Mouse (Mus musculus): ENCODE measurements around the gene Spryd4.

DNA sequence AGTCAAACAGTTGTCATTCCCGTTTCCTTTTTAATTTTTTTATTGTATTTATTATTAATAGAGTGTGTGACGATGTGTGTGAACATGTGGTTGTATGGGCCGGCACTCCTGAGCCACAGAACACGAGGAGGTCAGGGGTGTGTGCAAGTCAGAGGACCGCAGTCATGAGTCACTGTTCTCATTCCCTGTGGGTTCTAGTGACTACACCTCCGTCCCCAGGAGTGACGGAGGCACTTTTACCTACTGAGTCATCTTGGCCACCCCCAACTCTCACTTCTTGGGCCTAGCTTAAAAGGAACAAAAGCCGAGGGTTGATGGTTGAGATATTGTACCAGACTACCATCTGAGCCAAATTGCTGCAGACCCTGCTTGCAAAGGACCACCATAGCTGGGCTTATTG lies 44.7 kb upstream of the Spryd4 start:
- TF ChIP-seq KAT2A (conservative IDR thresholded peaks at IDR 0.05; ENCODE audit: low read depth, low read length): no peak
- TF ChIP-seq POLR2A (IDR thresholded peaks at IDR 0.05; ENCODE audit: control insufficient read depth in 1 of 2, insufficient read depth in 1 of 2, low read depth in 1 of 2, low read length in 2 of 2, poor library complexity in 1 of 2): no peak
- TF ChIP-seq CTCF (IDR thresholded peaks at IDR 0.05 in 2 of 3, conservative IDR thresholded peaks at IDR 0.05 in 1 of 3; ENCODE audit: control insufficient read depth in 1 of 3, insufficient read depth in 1 of 3, low read depth in 2 of 3, low read length in 3 of 3, poor library complexity in 1 of 3, severe bottlenecking in 1 of 3): no peak
- TF ChIP-seq BHLHE40 (IDR thresholded peaks at IDR 0.05; ENCODE audit: borderline replicate concordance, low read depth, low read length): no peak
- no peak for TF ChIP-seq ZNF384 (IDR thresholded peaks at IDR 0.05; ENCODE audit: low read depth, low read length)
- no peak for TF ChIP-seq MEF2A (IDR thresholded peaks at IDR 0.05; ENCODE audit: extremely low read depth, insufficient replicate concordance, low read depth, low read length, poor library complexity, severe bottlenecking)
- no peak for TF ChIP-seq SIN3A (IDR thresholded peaks at IDR 0.05; ENCODE audit: low read length)
- TF ChIP-seq TCF12 (IDR thresholded peaks at IDR 0.05; ENCODE audit: low read depth, low read length): no peak
- no peak for TF ChIP-seq USF2 (IDR thresholded peaks at IDR 0.05; ENCODE audit: borderline replicate concordance in 1 of 2, insufficient read depth in 1 of 2, low read depth in 1 of 2, low read length in 2 of 2)
- TF ChIP-seq HCFC1 (IDR thresholded peaks at IDR 0.05; ENCODE audit: low read depth, low read length): no peak
- TF ChIP-seq MAX (IDR thresholded peaks at IDR 0.05; ENCODE audit: low read length): no peak
